In the genomic region with DNA sequence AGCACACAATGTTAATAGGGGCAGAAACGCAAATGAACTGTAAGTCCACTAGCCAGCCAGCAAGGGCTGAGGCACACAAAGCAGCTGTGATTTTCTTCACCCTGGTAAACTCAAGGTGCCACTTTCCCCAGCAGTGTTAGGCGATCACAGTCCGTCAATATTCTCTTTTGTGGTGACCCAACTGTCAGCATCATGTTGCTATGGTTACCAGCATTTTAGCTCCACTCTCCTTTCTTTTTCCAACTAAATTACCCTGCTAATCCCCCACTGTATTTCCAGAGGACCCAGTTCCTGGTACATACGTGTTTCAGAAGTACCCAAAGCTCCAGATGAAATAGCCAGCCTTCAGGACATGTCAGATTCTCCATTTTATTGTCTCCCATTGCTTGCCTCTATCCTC, we compare ENCODE assay signal across 12 mouse cellular contexts.
DNase-seq lines count a peak whose midpoint lies in the region; ATAC-seq lines count a peak whose summit lies in the region.
"Had no signal": no experiment of that assay in that cellular context is flagged by ENCODE, and none has a peak within 500 bp of the region (broad histone marks: within the 10 kb centered on the region; RNA-seq: fewer than 3 reads in every experiment).

No protein-coding gene starts in this region.

- H3K27me3 ChIP-seq in forebrain, embryonic 12.5 days: no peaks in the 10 kb centered on the region; the same call in 1 of the 2 replicates
- no peaks in the 10 kb centered on the region for H3K27me3 ChIP-seq in hindbrain, embryonic 16.5 days (replicated peaks; ENCODE audit: control insufficient read depth, insufficient read depth, low read length)
- no peaks in the 10 kb centered on the region for H3K27me3 ChIP-seq in midbrain, embryonic 15.5 days (replicated peaks)
- H3K27me3 ChIP-seq: embryonic facial prominence, embryonic 15.5 days had no signal

- H3K4me2 ChIP-seq in forebrain, embryonic 12.5 days: peak overlapping the region; percentile 22; the same call in 1 of the 2 replicates
- no peak overlapping the region for H3K4me2 ChIP-seq in hindbrain, embryonic 16.5 days (ENCODE audit: low read length)
- H3K4me2 ChIP-seq in midbrain, embryonic 15.5 days: no peak overlapping the region; the same call in 1 of the 2 replicates
- H3K4me2 ChIP-seq: embryonic facial prominence, embryonic 15.5 days; heart, embryonic 15.5 days; lung, embryonic 14.5 days had no signal

- ATAC-seq in forebrain, embryonic 12.5 days (ENCODE audit: low FRiP score): peak; percentile 74
- peak; percentile 18; the same call in 1 of the 2 replicates for ATAC-seq in hindbrain, embryonic 16.5 days
- peak; percentile 46 for ATAC-seq in midbrain, embryonic 15.5 days (replicated peaks)
- ATAC-seq: intestine, postnatal 0 days had no signal

- H3K4me1 ChIP-seq in forebrain, embryonic 12.5 days: peaks cover 42% of the 10 kb centered on the region
- peaks cover 24% of the 10 kb centered on the region for H3K4me1 ChIP-seq in hindbrain, embryonic 16.5 days (ENCODE audit: control insufficient read depth, insufficient read depth, low read depth, low read length)
- H3K4me1 ChIP-seq in midbrain, embryonic 15.5 days: peaks cover 39% of the 10 kb centered on the region

- DNase-seq in embryo, embryonic 10 days (ENCODE audit: low spot score): peak; percentile 36
- no peak for DNase-seq in embryo, embryonic 9.5 days (ENCODE audit: extremely low spot score)
- DNase-seq in lung, postnatal 4 days: no peak
- no peak for DNase-seq in adrenal gland, adult 2 months
- no peak for DNase-seq in gastrocnemius, postnatal 25 days
- DNase-seq: lung, embryonic 14.5 days had no signal

- WGBS in forebrain, embryonic 12.5 days: 5% methylated on average over 4 of the region's 4 CpGs
- 20% methylated on average over 4 of the region's 4 CpGs for WGBS in hindbrain, embryonic 16.5 days
- WGBS in midbrain, embryonic 15.5 days: 16% methylated on average over 4 of the region's 4 CpGs

- H3K9me3 ChIP-seq in forebrain, embryonic 12.5 days: no peaks in the 10 kb centered on the region
- no peaks in the 10 kb centered on the region for H3K9me3 ChIP-seq in hindbrain, embryonic 16.5 days (ENCODE audit: control insufficient read depth, low read length)
- H3K9me3 ChIP-seq in midbrain, embryonic 15.5 days: no peaks in the 10 kb centered on the region
- H3K9me3 ChIP-seq: embryonic facial prominence, embryonic 15.5 days; heart, embryonic 15.5 days had no signal

- peak overlapping the region; percentile 82 for H3K27ac ChIP-seq in forebrain, embryonic 12.5 days
- no peak overlapping the region for H3K27ac ChIP-seq in hindbrain, embryonic 16.5 days (ENCODE audit: low read depth, low read length)
- H3K27ac ChIP-seq in midbrain, embryonic 15.5 days: peak overlapping the region; percentile 84
- H3K27ac ChIP-seq: embryonic facial prominence, embryonic 15.5 days; heart, embryonic 15.5 days had no signal

- no peak overlapping the region for H3K4me3 ChIP-seq in forebrain, embryonic 12.5 days (replicated peaks)
- H3K4me3 ChIP-seq in hindbrain, embryonic 16.5 days (ENCODE audit: low read length): no peak overlapping the region
- no peak overlapping the region for H3K4me3 ChIP-seq in midbrain, embryonic 15.5 days
- H3K4me3 ChIP-seq: embryonic facial prominence, embryonic 15.5 days; heart, embryonic 15.5 days had no signal

- no peaks in the 10 kb centered on the region for H3K36me3 ChIP-seq in forebrain, embryonic 12.5 days (replicated peaks)
- no peaks in the 10 kb centered on the region for H3K36me3 ChIP-seq in hindbrain, embryonic 16.5 days (ENCODE audit: control insufficient read depth, insufficient read depth, low read length)
- no peaks in the 10 kb centered on the region for H3K36me3 ChIP-seq in midbrain, embryonic 15.5 days (replicated peaks)
- H3K36me3 ChIP-seq: embryonic facial prominence, embryonic 15.5 days; heart, embryonic 15.5 days had no signal

- no peak overlapping the region for H3K9ac ChIP-seq in forebrain, embryonic 12.5 days
- H3K9ac ChIP-seq in hindbrain, embryonic 16.5 days (ENCODE audit: low read depth, low read length): no peak overlapping the region; the same call in 1 of the 2 replicates
- H3K9ac ChIP-seq in midbrain, embryonic 15.5 days: no peak overlapping the region
- H3K9ac ChIP-seq: embryonic facial prominence, embryonic 15.5 days; heart, embryonic 15.5 days; lung, embryonic 14.5 days had no signal

Comparison
In these comparisons a context has a peak if more than half of its experiments do, and no peak if none do; other contexts are left out.
1. ATAC-seq: peak in every context shown above with its lines; median percentile 74 in forebrain, embryonic 12.5 days; 46 in midbrain, embryonic 15.5 days; 18 in hindbrain, embryonic 16.5 days.